Mouse (Mus musculus) MEL (cell line): Measurements from ENCODE around the gene Kat6b. TPM values are rescaled to one million over a fixed set of nuclear protein-coding genes. Genes with fewer than 3 reads are reported as not detected.

Source experiments
- DNase-seq: peaks from one replicate; pipeline ENCODE4 v3.0.0; 2011; ENCODE audit warnings: low read depth, low spot score
- H3K27ac ChIP-seq: 2 replicates; pipeline ENCODE4 v1.5.1; 2012; ENCODE audit warnings: low read depth, mild to moderate bottlenecking, control low read depth, low read length, moderate library complexity; ENCODE audit not compliant: control insufficient read depth
- H3K27me3 ChIP-seq, 2 experiments: fragments of 150-350 bp in 1 of 2; sonication (generic) in 1 of 2; 2 replicates each; pipeline ENCODE4 v1.6.1; 2012; ENCODE audit warnings: low read length in 2 of 2, mild to moderate bottlenecking in 2 of 2, improper control_type of control experiment in 1 of 2, moderate library complexity in 1 of 2; ENCODE audit not compliant: insufficient read depth in 2 of 2, control insufficient read depth in 1 of 2
- H3K36me3 ChIP-seq, 2 experiments: 2 replicates each; pipeline ENCODE4 v1.6.1; 2012 to 2014; ENCODE audit warnings: low read length in 2 of 2, improper control_type of control experiment in 1 of 2, inconsistent platforms in 1 of 2, mild to moderate bottlenecking in 1 of 2; ENCODE audit not compliant: insufficient read depth in 2 of 2, control insufficient read depth in 1 of 2
- H3K4me1 ChIP-seq, 2 experiments: fragments of 150-350 bp in 1 of 2; sonication (generic) in 1 of 2; 2 replicates each; pipeline ENCODE4 v1.6.1; 2012; ENCODE audit warnings: low read length in 2 of 2, improper control_type of control experiment in 1 of 2, mild to moderate bottlenecking in 1 of 2; ENCODE audit not compliant: insufficient read depth in 2 of 2, control insufficient read depth in 1 of 2
- H3K4me3 ChIP-seq, 2 experiments: fragments of 150-350 bp in 1 of 2; sonication (generic) in 1 of 2; 2 replicates each; pipeline ENCODE4 v1.5.1; 2012; ENCODE audit warnings: low read depth in 2 of 2, low read length in 2 of 2, mild to moderate bottlenecking in 2 of 2, moderate library complexity in 2 of 2, control low read depth in 1 of 2, improper control_type of control experiment in 1 of 2; ENCODE audit not compliant: control insufficient read depth in 1 of 2, insufficient read depth in 1 of 2
- H3K79me2 ChIP-seq: 2 replicates; pipeline ENCODE4 v1.6.1; 2012; ENCODE audit warnings: mild to moderate bottlenecking, low read length, moderate library complexity; ENCODE audit not compliant: control insufficient read depth, poor library complexity, insufficient read depth
- H3K9ac ChIP-seq: 2 replicates; pipeline ENCODE4 v1.6.1; 2012; ENCODE audit warnings: low read depth, mild to moderate bottlenecking, control low read depth, low read length, moderate library complexity; ENCODE audit not compliant: control insufficient read depth, poor library complexity, severe bottlenecking
- H3K9me3 ChIP-seq: fragments of 150-350 bp; sonication (generic); replicated peaks from 2 replicates; pipeline ENCODE4 v1.6.1; 2012; ENCODE audit warnings: mild to moderate bottlenecking, low read length, improper control_type of control experiment, moderate library complexity; ENCODE audit not compliant: insufficient read depth
- CHD1 ChIP-seq: IDR thresholded peaks from 2 replicates; pipeline ENCODE4 v1.6.1; 2012; ENCODE audit warnings: low read depth, mild to moderate bottlenecking, inconsistent platforms, low read length, improper control_type of control experiment
- CTCF ChIP-seq, 3 experiments: IDR thresholded peaks in 2 of 3; conservative IDR thresholded peaks in 1 of 3; 2 replicates each; pipeline ENCODE4 v1.5.1; 2011 to 2012; ENCODE audit warnings: low read length in 3 of 3, low read depth in 2 of 3, mild to moderate bottlenecking in 2 of 3, improper control_type of control experiment in 1 of 3, inconsistent platforms in 1 of 3, mixed read lengths in 1 of 3, moderate library complexity in 1 of 3; ENCODE audit not compliant: control insufficient read depth in 1 of 3, insufficient read depth in 1 of 3, poor library complexity in 1 of 3, severe bottlenecking in 1 of 3
- E2F4 ChIP-seq: IDR thresholded peaks from 2 replicates; pipeline ENCODE4 v1.6.1; 2011; ENCODE audit warnings: low read depth, low read length, improper control_type of control experiment, borderline replicate concordance
- ELF1 ChIP-seq: IDR thresholded peaks from 2 replicates; pipeline ENCODE4 v1.6.1; 2014; ENCODE audit warnings: low read depth, mild to moderate bottlenecking, inconsistent platforms, low read length, improper control_type of control experiment, moderate library complexity
- EP300 ChIP-seq, 2 experiments: IDR thresholded peaks; 2 replicates each; pipeline ENCODE4 v1.6.1; 2011; ENCODE audit warnings: improper control_type of control experiment in 2 of 2, low read length in 2 of 2, low read depth in 1 of 2, mild to moderate bottlenecking in 1 of 2
- ETS1 ChIP-seq: IDR thresholded peaks from 2 replicates; pipeline ENCODE4 v1.6.1; 2012; ENCODE audit warnings: low read depth, mild to moderate bottlenecking, inconsistent platforms, low read length, improper control_type of control experiment, moderate library complexity
- GATA1 ChIP-seq: IDR thresholded peaks from 2 replicates; pipeline ENCODE4 v1.6.1; 2011; ENCODE audit warnings: low read depth, low read length, improper control_type of control experiment
- HCFC1 ChIP-seq: IDR thresholded peaks from 2 replicates; pipeline ENCODE4 v1.6.1; 2012; ENCODE audit warnings: low read depth, mild to moderate bottlenecking, inconsistent platforms, low read length, improper control_type of control experiment, moderate library complexity
- JUND ChIP-seq: IDR thresholded peaks from 2 replicates; pipeline ENCODE4 v1.6.1; 2011; ENCODE audit warnings: low read depth, mild to moderate bottlenecking, improper control_type of control experiment, low read length
- KAT2A ChIP-seq: conservative IDR thresholded peaks from 2 replicates; pipeline ENCODE4 v1.6.1; 2012; ENCODE audit warnings: low read depth, low read length, improper control_type of control experiment, inconsistent platforms
- MAFK ChIP-seq: IDR thresholded peaks from 2 replicates; pipeline ENCODE4 v1.6.1; 2011; ENCODE audit warnings: low read depth, mild to moderate bottlenecking, low read length, improper control_type of control experiment, borderline replicate concordance
- MAX ChIP-seq: IDR thresholded peaks from 2 replicates; pipeline ENCODE4 v1.6.1; 2011; ENCODE audit warnings: low read length, improper control_type of control experiment
- MAZ ChIP-seq: IDR thresholded peaks from 2 replicates; pipeline ENCODE4 v1.6.1; 2012; ENCODE audit warnings: low read depth, mild to moderate bottlenecking, inconsistent platforms, low read length, improper control_type of control experiment
- MEF2A ChIP-seq: IDR thresholded peaks from 2 replicates; pipeline ENCODE4 v1.6.1; 2014; ENCODE audit warnings: low read depth, mild to moderate bottlenecking, inconsistent platforms, low read length, improper control_type of control experiment; ENCODE audit not compliant: poor library complexity, insufficient replicate concordance, severe bottlenecking; ENCODE audit errors: extremely low read depth
- MXI1 ChIP-seq: IDR thresholded peaks from 2 replicates; pipeline ENCODE4 v1.6.1; 2011; ENCODE audit warnings: mild to moderate bottlenecking, low read depth, low read length, improper control_type of control experiment
- MYB ChIP-seq: IDR thresholded peaks from 2 replicates; pipeline ENCODE4 v1.6.1; 2011; ENCODE audit warnings: mild to moderate bottlenecking, low read depth, low read length, improper control_type of control experiment
- MYC ChIP-seq: IDR thresholded peaks from 2 replicates; pipeline ENCODE4 v1.6.1; 2011; ENCODE audit warnings: low read depth, mild to moderate bottlenecking, low read length, improper control_type of control experiment, moderate library complexity
- NELFE ChIP-seq: IDR thresholded peaks from 2 replicates; pipeline ENCODE4 v1.6.1; 2011; ENCODE audit warnings: low read depth, low read length, improper control_type of control experiment
- NRF1 ChIP-seq: IDR thresholded peaks from 2 replicates; pipeline ENCODE4 v1.6.1; 2014; ENCODE audit warnings: low read depth, mild to moderate bottlenecking, inconsistent platforms, low read length, improper control_type of control experiment, moderate library complexity; ENCODE audit not compliant: poor library complexity, insufficient read depth, severe bottlenecking
- POLR2A ChIP-seq, 2 experiments: IDR thresholded peaks; 2 replicates each; pipeline ENCODE4 v1.6.1; 2011 to 2012; ENCODE audit warnings: low read length in 2 of 2, mild to moderate bottlenecking in 2 of 2, control low read depth in 1 of 2, improper control_type of control experiment in 1 of 2, low read depth in 1 of 2, moderate library complexity in 1 of 2; ENCODE audit not compliant: control insufficient read depth in 1 of 2, insufficient read depth in 1 of 2, poor library complexity in 1 of 2
- POLR2AphosphoS2 ChIP-seq: IDR thresholded peaks from 2 replicates; pipeline ENCODE4 v1.6.1; 2011; ENCODE audit warnings: low read length, improper control_type of control experiment
- RAD21 ChIP-seq: IDR thresholded peaks from 2 replicates; pipeline ENCODE4 v1.6.1; 2011; ENCODE audit warnings: mild to moderate bottlenecking, low read depth, low read length, improper control_type of control experiment
- RCOR1 ChIP-seq: IDR thresholded peaks from 2 replicates; pipeline ENCODE4 v1.6.1; 2012; ENCODE audit warnings: low read depth, mild to moderate bottlenecking, inconsistent platforms, low read length, improper control_type of control experiment
- SIN3A ChIP-seq: IDR thresholded peaks from 2 replicates; pipeline ENCODE4 v1.6.1; 2012; ENCODE audit warnings: low read length, improper control_type of control experiment, inconsistent platforms
- SMC3 ChIP-seq: IDR thresholded peaks from 2 replicates; pipeline ENCODE4 v1.6.1; 2011; ENCODE audit warnings: low read depth, low read length, improper control_type of control experiment
- TAL1 ChIP-seq: IDR thresholded peaks from 2 replicates; pipeline ENCODE4 v1.6.1; 2012; ENCODE audit warnings: mild to moderate bottlenecking, inconsistent platforms, low read length, moderate library complexity, mixed read lengths
- TCF12 ChIP-seq: IDR thresholded peaks from 2 replicates; pipeline ENCODE4 v1.6.1; 2014; ENCODE audit warnings: low read depth, mild to moderate bottlenecking, inconsistent platforms, low read length, improper control_type of control experiment, moderate library complexity
- UBTF ChIP-seq: IDR thresholded peaks from 2 replicates; pipeline ENCODE4 v1.6.1; 2012; ENCODE audit warnings: low read depth, mild to moderate bottlenecking, inconsistent platforms, low read length, improper control_type of control experiment, moderate library complexity, borderline replicate concordance; ENCODE audit not compliant: insufficient read depth
- USF1 ChIP-seq: IDR thresholded peaks from 2 replicates; pipeline ENCODE4 v1.6.1; 2014; ENCODE audit warnings: low read depth, mild to moderate bottlenecking, inconsistent platforms, low read length, improper control_type of control experiment, moderate library complexity
- USF2 ChIP-seq, 2 experiments: IDR thresholded peaks; 2 replicates each; pipeline ENCODE4 v1.6.1; 2011 to 2012; ENCODE audit warnings: improper control_type of control experiment in 2 of 2, low read length in 2 of 2, borderline replicate concordance in 1 of 2, inconsistent platforms in 1 of 2, low read depth in 1 of 2, mild to moderate bottlenecking in 1 of 2; ENCODE audit not compliant: insufficient read depth in 1 of 2
- ZC3H11A ChIP-seq: IDR thresholded peaks from 2 replicates; pipeline ENCODE4 v1.6.1; 2012; ENCODE audit warnings: low read depth, mild to moderate bottlenecking, inconsistent platforms, low read length, improper control_type of control experiment
- ZMIZ1 ChIP-seq: IDR thresholded peaks from 2 replicates; pipeline ENCODE4 v1.6.1; 2012; ENCODE audit warnings: low read depth, mild to moderate bottlenecking, inconsistent platforms, low read length, improper control_type of control experiment, moderate library complexity
- ZNF384 ChIP-seq: IDR thresholded peaks from 2 replicates; pipeline ENCODE4 v1.6.1; 2012; ENCODE audit warnings: low read depth, mild to moderate bottlenecking, inconsistent platforms, low read length, improper control_type of control experiment
- polyA plus RNA-seq, 2 experiments: library from polyadenylated mRNA; stranded (reverse) in 1 of 2; unstranded in 1 of 2; fragments of >175 nt in 1 of 2; fragments of >200 nt in 1 of 2; gene quantifications; 2 replicates each; pipeline versions ENCODE4 v1.2.1 to v1.2.4; 2012; ENCODE audit warnings: low replicate concordance in 2 of 2, low read depth in 1 of 2; ENCODE audit not compliant: insufficient read length in 2 of 2, insufficient read depth in 1 of 2, missing spikeins in 1 of 2
- total RNA-seq: library from RNA; depleted of rRNA; stranded (reverse); fragments of 300-350 nt; gene quantifications from 2 replicates; pipeline ENCODE4 v1.2.3, GENCODE M21; 2012

The Kat6b gene
- total and polyA plus RNA-seq, 3 experiments = 1.8 to 5.4 TPM; not detected in 1

GRCm38 (mm10) chr14:21505036-21505435, 23.8 kb downstream of the Kat6b start:
- no peak overlapping the region; a peak in 1 of 4 replicates for H3K4me3 ChIP-seq
- H3K27ac ChIP-seq = no peak overlapping the region; the same call in none of the 2 replicates
- H3K79me2 ChIP-seq = no peaks in the 10 kb centered on the region; the same call in 1 of the 2 replicates
- H3K4me1 ChIP-seq = peaks cover 5 to 6% of the 10 kb centered on the region in 2 experiments; a peak in 3 of 4 replicates
- no peaks in the 10 kb centered on the region for H3K27me3 ChIP-seq
- no peaks in the 10 kb centered on the region for H3K9me3 ChIP-seq
- peak overlapping the region; percentile 20 for H3K9ac ChIP-seq
- DNase-seq = peak; percentile 60
- peaks cover 0 to 4% of the 10 kb centered on the region in 2 experiments; a peak in 2 of 4 replicates for H3K36me3 ChIP-seq
- TF ChIP-seq MEF2A = no peak
- no peak for TF ChIP-seq KAT2A
- no peak; the same call in 1 of the 2 replicates for TF ChIP-seq RAD21
- TF ChIP-seq ELF1 = 0 out of 2 replicates have a peak, but pooled peaks have one; percentile 38
- no peak for TF ChIP-seq JUND
- no peak for TF ChIP-seq MAFK
- no peak for TF ChIP-seq TCF12
- no peak for TF ChIP-seq TAL1
- no peak for TF ChIP-seq CTCF (IDR thresholded peaks at IDR 0.05 in 2 of 3, conservative IDR thresholded peaks at IDR 0.05 in 1 of 3; ENCODE audit: control insufficient read depth in 1 of 3, insufficient read depth in 1 of 3, low read depth in 2 of 3, low read length in 3 of 3, poor library complexity in 1 of 3, severe bottlenecking in 1 of 3)
- TF ChIP-seq MAX = no peak
- TF ChIP-seq MXI1 = 0 out of 2 replicates have a peak, but pooled peaks have one; percentile 31
- no peak for TF ChIP-seq SMC3
- peak; percentile 40; the same call in 1 of the 2 replicates for TF ChIP-seq RCOR1
- no peak for TF ChIP-seq E2F4
- no peak for TF ChIP-seq MAZ
- TF ChIP-seq UBTF = no peak
- TF ChIP-seq POLR2A (IDR thresholded peaks at IDR 0.05; ENCODE audit: control insufficient read depth in 1 of 2, insufficient read depth in 1 of 2, low read depth in 1 of 2, low read length in 2 of 2, poor library complexity in 1 of 2) = no peak
- no peak for TF ChIP-seq USF1
- no peak for TF ChIP-seq NRF1
- 0 out of 2 replicates have a peak, but pooled peaks have one; percentile 11 for TF ChIP-seq ZNF384
- peak in 1 of 2 experiments; percentile 31; a peak in 1 of 4 replicates for TF ChIP-seq EP300 (IDR thresholded peaks at IDR 0.05; ENCODE audit: low read depth in 1 of 2, low read length in 2 of 2)
- TF ChIP-seq NELFE = no peak
- 0 out of 2 replicates have a peak, but pooled peaks have one; percentile 8 for TF ChIP-seq HCFC1
- no peak for TF ChIP-seq USF2 (IDR thresholded peaks at IDR 0.05; ENCODE audit: borderline replicate concordance in 1 of 2, insufficient read depth in 1 of 2, low read depth in 1 of 2, low read length in 2 of 2)
- no peak for TF ChIP-seq ZC3H11A
- peak; percentile 52; the same call in 1 of the 2 replicates for TF ChIP-seq SIN3A
- TF ChIP-seq ZMIZ1 = no peak
- no peak for TF ChIP-seq MYB
- no peak for TF ChIP-seq MYC
- no peak for TF ChIP-seq CHD1
- no peak for TF ChIP-seq POLR2AphosphoS2
- TF ChIP-seq GATA1 = 0 out of 2 replicates have a peak, but pooled peaks have one; percentile 29
- TF ChIP-seq ETS1 = peak; percentile 72
